Mouse (Mus musculus): ENCODE data around the gene Gm10318. TPM values are rescaled to one million over a fixed set of nuclear protein-coding genes. Genes with fewer than 3 reads are reported as not detected.

Gene Gm10318
- total RNA-seq (2023): not detected

DNA sequence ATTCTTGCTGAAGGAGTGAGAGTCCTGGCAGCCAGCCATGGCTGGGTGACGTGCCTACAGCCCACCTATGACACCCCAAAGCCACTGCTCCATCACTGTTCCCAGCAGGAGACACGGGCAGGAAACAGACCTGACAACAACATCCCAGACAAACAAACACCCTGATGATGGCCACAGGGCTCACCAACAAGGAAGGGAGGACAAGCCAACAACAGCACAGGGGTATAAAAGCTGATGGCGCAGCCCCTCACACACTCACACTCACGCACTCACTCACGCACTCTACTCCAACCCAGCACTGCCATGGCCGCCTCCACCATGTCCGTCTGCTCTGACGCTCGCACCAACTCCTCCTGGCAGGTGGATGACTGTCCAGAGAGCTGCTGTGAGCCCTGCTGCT is at the start of gene Gm10318:
Gm10318 (plus strand) TSS at position 301 of the 400 bp plus-strand sequence.

DNA sequence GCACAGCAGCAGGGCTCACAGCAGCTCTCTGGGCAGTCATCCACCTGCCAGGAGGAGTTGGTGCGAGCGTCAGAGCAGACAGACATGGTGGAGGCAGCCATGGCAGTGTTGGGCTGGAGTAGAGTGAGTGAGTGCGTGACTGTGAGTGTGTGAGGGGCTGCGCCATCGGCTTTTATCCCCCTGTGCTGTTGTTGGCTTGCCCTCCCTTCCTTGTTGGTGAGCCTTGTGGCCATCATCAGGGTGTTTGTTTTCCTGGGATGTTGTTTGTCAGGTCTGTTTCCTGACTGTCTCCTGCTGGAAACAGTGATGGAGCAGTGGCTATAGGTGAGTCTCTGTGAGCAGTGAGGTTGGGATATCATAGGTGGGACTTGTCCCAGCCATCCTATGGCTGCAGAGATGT is 40.9 kb upstream of the Gm10318 start, which contains the start of gene Gm9507:
Gm9507 (minus strand) TSS at position 101 of the 400 bp plus-strand sequence.

DNA sequence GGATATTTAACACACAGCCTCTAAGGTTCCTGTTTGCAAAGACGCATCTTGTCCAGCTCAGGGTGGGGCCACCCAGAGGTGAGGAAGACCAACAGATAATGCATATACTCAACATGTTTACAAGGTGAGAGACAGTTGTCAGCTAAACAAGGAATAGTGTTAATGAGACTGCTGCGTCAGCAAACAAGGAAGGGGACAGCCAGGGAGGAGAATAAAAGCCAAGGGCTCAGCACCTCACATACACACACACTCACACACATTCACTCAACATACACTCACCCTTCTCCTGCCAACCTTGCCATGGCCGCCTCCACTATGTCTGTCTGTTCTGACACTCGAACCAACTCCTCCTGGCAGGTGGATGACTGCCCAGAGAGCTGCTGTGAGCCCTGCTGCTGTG is 38.3 kb upstream of the Gm10318 start, which contains the start of gene Gm2696:
Gm2696 (plus strand) TSS at position 301 of the 400 bp plus-strand sequence.

DNA sequence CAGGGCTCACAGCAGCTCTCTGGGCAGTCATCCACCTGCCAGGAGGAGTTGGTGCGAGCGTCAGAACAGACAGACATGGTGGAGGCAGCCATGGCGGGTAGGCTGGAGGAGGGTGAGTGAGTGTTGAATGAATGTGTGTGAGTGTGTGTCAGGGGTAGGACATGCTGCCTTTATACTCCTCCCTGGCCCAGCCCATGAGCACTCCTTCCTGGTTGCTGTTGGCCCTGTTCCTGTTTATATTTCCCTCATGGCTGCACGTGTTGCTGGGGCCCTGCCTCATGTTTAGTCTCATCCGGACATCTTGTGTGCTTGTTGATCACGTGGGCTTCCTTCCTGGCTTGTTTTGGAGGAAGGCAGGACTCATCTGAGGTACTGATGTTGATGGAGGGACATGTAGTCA is 25.7 kb upstream of the Gm10318 start, which contains the start of gene Krtap10-4:
Krtap10-4 (minus strand) TSS at position 145 of the 400 bp plus-strand sequence.

DNA sequence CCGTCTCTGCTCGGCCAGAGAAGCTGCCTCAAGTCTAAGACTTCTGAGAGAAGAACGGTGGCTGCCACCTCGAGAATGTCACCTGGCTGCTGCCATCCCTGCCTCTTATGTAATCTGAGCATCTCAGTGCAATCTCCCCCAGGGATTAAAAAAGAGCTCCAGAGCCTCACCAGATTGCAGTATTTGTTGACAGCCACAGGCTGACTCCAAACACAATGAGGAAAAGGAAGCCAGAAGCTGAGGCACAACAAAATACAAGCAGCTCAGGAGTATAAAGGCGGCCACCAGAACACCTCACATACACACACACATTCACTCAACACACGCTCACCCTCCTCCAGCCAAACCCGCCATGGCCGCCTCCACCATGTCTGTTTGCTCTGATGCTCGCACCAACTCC is 17.0 kb upstream of the Gm10318 start, which contains the start of gene Krtap10-10:
Krtap10-10 (plus strand) TSS at position 301 of the 400 bp plus-strand sequence.

DNA sequence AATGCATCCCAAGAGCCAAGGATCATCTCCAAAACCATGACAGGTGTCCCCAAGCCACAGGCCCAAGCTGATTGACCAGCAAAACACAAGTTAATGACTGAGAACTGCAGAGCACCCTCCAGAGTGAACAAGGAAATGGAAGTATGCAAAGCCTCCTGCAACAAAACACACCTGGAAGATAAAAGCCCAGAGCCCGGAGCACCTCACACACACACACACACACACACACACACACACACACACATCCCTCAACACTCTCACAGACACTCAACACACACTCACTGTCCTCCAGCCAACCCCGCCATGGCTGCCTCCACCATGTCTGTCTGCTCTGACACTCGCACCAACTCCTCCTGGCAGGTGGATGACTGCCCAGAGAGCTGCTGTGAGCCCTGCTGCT is 6.2 kb upstream of the Gm10318 start, which contains the start of gene Gm36176:
Gm36176 (plus strand) TSS at position 301 of the 400 bp plus-strand sequence.

DNA sequence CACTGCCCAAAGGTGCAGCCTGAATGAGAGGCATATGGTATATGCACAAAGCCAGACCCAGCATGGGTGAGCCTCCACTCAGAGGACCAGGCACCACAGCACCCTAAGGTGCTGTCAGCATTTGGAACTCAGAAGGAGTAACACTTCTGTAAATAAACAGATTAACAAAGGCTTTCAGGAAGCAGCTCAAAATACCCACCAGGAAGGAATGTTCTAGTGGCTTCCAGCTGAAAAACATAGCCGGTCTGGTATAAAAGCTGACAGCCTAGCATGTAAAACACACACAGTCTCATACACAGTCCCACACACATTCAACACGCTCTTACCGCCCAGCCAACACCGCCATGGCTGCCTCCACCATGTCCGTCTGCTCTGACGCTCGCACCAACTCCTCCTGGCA is 9.0 kb downstream of the Gm10318 start, which contains the start of gene Gm3285:
Gm3285 (plus strand) TSS at position 301 of the 400 bp plus-strand sequence.

DNA sequence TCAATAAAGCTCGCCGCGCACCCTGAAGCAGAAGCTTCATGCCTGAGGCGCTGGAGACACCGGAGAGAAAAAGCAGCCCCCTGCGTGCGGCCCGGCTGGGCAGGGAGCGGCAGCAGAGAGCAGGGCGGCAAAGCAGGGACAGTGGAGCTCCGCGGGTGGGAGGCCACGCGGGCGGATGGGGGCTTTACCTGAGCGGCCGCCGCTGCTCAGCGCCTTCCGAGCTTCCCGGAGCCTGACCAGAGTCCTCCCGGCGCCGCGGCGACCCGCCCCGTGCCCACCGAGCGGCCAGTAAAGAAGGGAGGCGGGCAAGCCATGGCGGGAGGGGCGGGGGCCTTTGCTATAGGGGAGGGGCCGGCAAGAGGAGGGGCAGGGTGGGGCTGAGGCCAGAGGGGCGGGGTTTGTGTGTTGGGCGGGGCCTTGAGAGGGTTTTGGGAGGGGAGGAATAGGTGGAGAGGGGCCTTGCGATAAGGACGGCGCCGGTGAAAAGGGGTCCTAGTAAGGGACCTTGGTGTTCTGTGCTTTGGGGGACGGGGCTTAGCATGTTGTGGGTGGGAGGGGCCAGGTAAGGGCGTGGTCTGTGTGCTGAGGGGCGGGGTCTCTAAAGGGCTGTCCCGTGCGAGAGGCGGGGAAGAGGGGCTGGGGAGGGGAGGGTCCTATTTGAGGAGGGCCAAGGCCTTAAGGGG is 49.7 kb downstream of the Gm10318 start, which contains the start of gene Lrrc3:
Lrrc3 (minus strand) TSS at position 326 of the 683 bp plus-strand sequence.

Other genes with a start within 250 kb of the Gm10318 start
- gene Sumo3, start 246.8 kb upstream of the Gm10318 start, total RNA-seq (2023): 10 to 100 TPM; 56.8 to 61.8 TPM
- gene Gm49325, start 246.7 kb upstream of the Gm10318 start, total RNA-seq (2023): not detected
- gene Ube2g2, start 230.6 kb upstream of the Gm10318 start, total RNA-seq (2023): 10 to 100 TPM; 41.1 to 46.1 TPM
- gene Tspear, start 166.3 kb upstream of the Gm10318 start, total RNA-seq (2023): 1 to 10 TPM; 1.6 to 3.3 TPM
- gene Gm19402, start 162.1 kb upstream of the Gm10318 start, total RNA-seq (2023): not detected
- not detected for gene Gm9508, start 155.6 kb upstream of the Gm10318 start, total RNA-seq (2023)
- not detected for gene Gm10272, start 146.2 kb upstream of the Gm10318 start, total RNA-seq (2023)
- not detected for gene Gm10024, start 141.4 kb upstream of the Gm10318 start, total RNA-seq (2023)
- gene Gm10142, start 137.1 kb upstream of the Gm10318 start, total RNA-seq (2023): not detected
- gene Krtap12-1, start 132.3 kb upstream of the Gm10318 start, total RNA-seq (2023): not detected
- gene Gm10100, start 126.4 kb upstream of the Gm10318 start, total RNA-seq (2023): not detected
- not detected for gene Gm18596, start 110.2 kb upstream of the Gm10318 start, total RNA-seq (2023)
- not detected for gene Gm9736, start 101.5 kb upstream of the Gm10318 start, total RNA-seq (2023)
- not detected for gene Gm3233, start 93.2 kb upstream of the Gm10318 start, total RNA-seq (2023)
- not detected for gene Gm3238, start 81.5 kb upstream of the Gm10318 start, total RNA-seq (2023)
- gene Gm7138, start 75.9 kb upstream of the Gm10318 start, total RNA-seq (2023): not detected
- not detected for gene Gm3250, start 70.3 kb upstream of the Gm10318 start, total RNA-seq (2023)
- not detected for gene Gm7137, start 64.7 kb upstream of the Gm10318 start, total RNA-seq (2023)
- gene Gm9639, start 57.8 kb upstream of the Gm10318 start, total RNA-seq (2023): not detected
- not detected for gene Gm19668, start 53.7 kb upstream of the Gm10318 start, total RNA-seq (2023)
- not detected for gene Gm9507, start 41.0 kb upstream of the Gm10318 start, total RNA-seq (2023)
- gene Gm2696, start 38.2 kb upstream of the Gm10318 start, total RNA-seq (2023): not detected
- gene Krtap10-4, start 25.8 kb upstream of the Gm10318 start, total RNA-seq (2023): not detected
- gene Krtap10-10, start 16.9 kb upstream of the Gm10318 start, total RNA-seq (2023): not detected
- not detected for gene Gm36176, start 6.1 kb upstream of the Gm10318 start, total RNA-seq (2023)
- gene Gm3285, start 9.1 kb downstream of the Gm10318 start, total RNA-seq (2023): not detected
- gene Lrrc3, start 49.7 kb downstream of the Gm10318 start, total RNA-seq (2023): not detected
- 1 to 10 TPM; 2.1 to 2.3 TPM for gene Trpm2, start 117.7 kb downstream of the Gm10318 start, total RNA-seq (2023)
- gene 1810043G02Rik, start 125.7 kb downstream of the Gm10318 start, total RNA-seq (2023): 10 to 100 TPM in 1 of 2 experiments, 1 to 10 TPM in 1; 5.7 to 11.2 TPM
- 100 to 1,000 TPM in 1 of 2 experiments, 10 to 100 TPM in 1; 93.0 to 116 TPM for gene Pfkl, start 157.2 kb downstream of the Gm10318 start, total RNA-seq (2023)
- not detected for gene Dnmt3l, start 189.1 kb downstream of the Gm10318 start, total RNA-seq (2023)
- gene Aire, start 190.8 kb downstream of the Gm10318 start, total RNA-seq (2023): not detected
- 1 to 10 TPM; 5.5 to 6.9 TPM for gene Icosl, start 216.4 kb downstream of the Gm10318 start, total RNA-seq (2023)